Mouse (Mus musculus): ENCODE measurements at regions not wholly inside any gene's neighbourhood (a gene's known extent, or its start where the extent isn't known, plus 50 kb on each side); places are given as distances from the start of the nearest gene placed in this dataset.

DNA sequence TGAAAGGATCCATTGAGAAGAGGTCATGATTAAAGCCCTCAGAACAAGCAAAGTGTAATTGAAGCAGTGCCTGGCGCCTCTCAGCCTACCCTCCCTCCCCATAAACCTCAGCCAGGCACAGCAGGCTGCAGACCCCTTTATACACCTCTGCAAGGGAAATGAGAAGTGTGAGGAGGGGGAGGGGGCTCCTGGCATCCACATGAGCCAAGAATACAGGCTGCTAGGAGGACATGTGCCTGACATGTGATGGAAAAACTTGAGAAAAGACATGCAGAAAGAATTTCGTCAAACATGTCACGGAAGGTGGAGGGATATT is 198.4 kb upstream of the Cdh11 start:
- H3K4me1 ChIP-seq (ENCODE audit: insufficient read depth, low read length): peaks cover 8% of the 10 kb centered on the region
- H3K4me3 ChIP-seq (ENCODE audit: low read length): no peak overlapping the region
- no peaks in the 10 kb centered on the region for H3K27me3 ChIP-seq (ENCODE audit: insufficient read depth, low read length)
- no peak overlapping the region for H3K27ac ChIP-seq (ENCODE audit: low read length)
- peak; percentile 76 for ATAC-seq (ENCODE audit: low FRiP score, low TSS enrichment)
- no peak overlapping the region for H3K4me2 ChIP-seq (replicated peaks; ENCODE audit: low read depth, low read length)
- H3K36me3 ChIP-seq (ENCODE audit: insufficient read depth, low read length): no peaks in the 10 kb centered on the region
- H3K9me3 ChIP-seq (ENCODE audit: low read length): no peaks in the 10 kb centered on the region
- no peak overlapping the region for H3K9ac ChIP-seq (replicated peaks; ENCODE audit: low read length)
- 48% methylated on average over 3 of the region's 3 CpGs for WGBS

DNA sequence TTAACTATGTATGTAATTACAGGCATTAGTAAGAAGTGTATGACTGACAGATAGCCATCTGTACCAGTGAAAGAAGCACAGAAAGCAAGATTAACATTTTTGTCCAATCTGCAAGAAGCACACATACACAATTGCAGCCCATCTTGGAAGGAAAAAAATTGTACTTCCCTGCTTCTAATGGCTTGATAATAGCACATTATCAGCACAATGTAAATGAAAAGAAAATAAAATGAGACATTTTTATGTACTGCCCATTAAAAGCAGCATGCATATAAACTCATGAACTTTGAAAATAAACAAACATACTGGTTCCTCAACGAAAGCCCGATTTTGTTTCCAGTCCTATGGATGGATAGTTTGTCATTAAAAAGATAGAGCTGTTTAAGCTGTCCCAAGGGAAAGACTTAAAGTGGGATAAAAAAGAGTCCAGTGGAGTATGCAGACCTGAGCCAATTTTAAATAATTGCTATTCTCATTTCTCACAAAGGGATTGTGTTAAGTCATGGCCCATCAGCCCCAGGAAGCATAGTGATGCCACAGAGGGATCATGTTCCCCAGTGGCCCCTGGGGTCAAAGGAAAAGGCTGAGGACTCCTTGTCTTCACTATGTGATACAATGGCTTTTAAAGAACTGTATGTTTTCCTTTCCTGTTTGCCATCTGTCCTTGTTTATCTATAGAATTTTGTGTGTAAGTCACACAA is 222.0 kb upstream of the Cdh11 start:
- no peak overlapping the region for H3K4me3 ChIP-seq (ENCODE audit: low read length)
- peak; percentile 91 for ATAC-seq (ENCODE audit: low FRiP score, low TSS enrichment)
- no peaks in the 10 kb centered on the region for H3K36me3 ChIP-seq (ENCODE audit: insufficient read depth, low read length)
- no peaks in the 10 kb centered on the region for H3K27me3 ChIP-seq (ENCODE audit: insufficient read depth, low read length)
- 29% methylated on average over 2 of the region's 2 CpGs for WGBS
- H3K27ac ChIP-seq (ENCODE audit: low read length): no peak overlapping the region; the same call in 1 of the 2 replicates
- H3K4me1 ChIP-seq (ENCODE audit: insufficient read depth, low read length): no peaks in the 10 kb centered on the region
- H3K4me2 ChIP-seq (replicated peaks; ENCODE audit: low read depth, low read length): no peak overlapping the region
- no peak overlapping the region for H3K9ac ChIP-seq (replicated peaks; ENCODE audit: low read length)
- no peaks in the 10 kb centered on the region for H3K9me3 ChIP-seq (ENCODE audit: low read length)

DNA sequence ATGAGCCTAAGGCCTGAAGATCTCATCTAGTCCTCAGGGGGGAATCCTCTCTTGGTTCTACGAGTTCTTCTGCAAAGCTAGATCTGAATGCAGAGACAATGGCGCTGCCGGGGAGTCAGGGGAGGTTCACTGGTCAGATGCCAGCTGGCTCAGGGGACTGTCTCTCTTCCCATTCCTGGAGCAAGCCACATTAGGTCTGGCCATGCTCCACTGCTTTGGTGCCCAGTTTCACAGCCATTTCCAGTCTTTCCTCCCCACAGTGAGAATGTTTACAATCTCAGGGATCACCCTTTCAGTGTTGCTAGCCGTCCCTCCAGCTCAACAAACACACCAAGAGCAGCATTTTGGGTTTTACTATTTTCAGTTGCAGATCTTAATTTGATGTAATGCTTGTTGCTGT is 233.7 kb upstream of the Cdh11 start:
- ATAC-seq (ENCODE audit: low FRiP score, low TSS enrichment): peak; percentile 49; the same call in 1 of the 2 replicates
- WGBS: 46% methylated on average over 4 of the region's 4 CpGs
- H3K27ac ChIP-seq (ENCODE audit: low read length): no peak overlapping the region
- H3K27me3 ChIP-seq (ENCODE audit: insufficient read depth, low read length): no peaks in the 10 kb centered on the region
- no peaks in the 10 kb centered on the region for H3K9me3 ChIP-seq (ENCODE audit: low read length)
- no peaks in the 10 kb centered on the region for H3K36me3 ChIP-seq (ENCODE audit: insufficient read depth, low read length)
- H3K9ac ChIP-seq (replicated peaks; ENCODE audit: low read length): no peak overlapping the region
- H3K4me1 ChIP-seq (ENCODE audit: insufficient read depth, low read length): no peaks in the 10 kb centered on the region
- H3K4me2 ChIP-seq (replicated peaks; ENCODE audit: low read depth, low read length): no peak overlapping the region
- no peak overlapping the region for H3K4me3 ChIP-seq (ENCODE audit: low read length)

DNA sequence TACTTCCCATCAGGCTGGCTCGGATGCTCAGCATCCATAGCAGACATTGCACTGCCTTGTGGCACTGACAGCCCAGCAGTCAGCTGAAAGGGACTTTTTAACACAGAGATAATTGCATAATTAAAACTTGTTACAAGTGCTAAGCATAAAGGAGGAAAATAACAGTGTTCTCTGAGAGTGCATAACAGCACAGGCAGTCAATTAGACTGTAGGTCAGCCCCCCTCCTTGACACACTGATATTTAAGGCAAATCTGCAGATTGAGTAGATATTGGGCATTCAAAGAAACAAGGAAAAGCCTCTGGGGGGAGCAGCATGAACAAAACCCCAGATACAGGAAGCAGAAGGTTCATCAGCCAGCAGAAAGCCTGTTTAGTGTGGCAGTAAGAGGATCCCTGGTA is 237.8 kb upstream of the Cdh11 start:
- no peaks in the 10 kb centered on the region for H3K27me3 ChIP-seq (ENCODE audit: insufficient read depth, low read length)
- 83% methylated on average over 1 of the region's 1 CpGs for WGBS
- H3K9ac ChIP-seq (replicated peaks; ENCODE audit: low read length): no peak overlapping the region
- no peak overlapping the region for H3K4me2 ChIP-seq (replicated peaks; ENCODE audit: low read depth, low read length)
- no peak overlapping the region for H3K4me3 ChIP-seq (ENCODE audit: low read length)
- H3K4me1 ChIP-seq (ENCODE audit: insufficient read depth, low read length): no peaks in the 10 kb centered on the region
- H3K27ac ChIP-seq (ENCODE audit: low read length): no peak overlapping the region
- no peak for ATAC-seq (ENCODE audit: low FRiP score, low TSS enrichment)
- H3K36me3 ChIP-seq (ENCODE audit: insufficient read depth, low read length): no peaks in the 10 kb centered on the region
- no peaks in the 10 kb centered on the region for H3K9me3 ChIP-seq (ENCODE audit: low read length)

DNA sequence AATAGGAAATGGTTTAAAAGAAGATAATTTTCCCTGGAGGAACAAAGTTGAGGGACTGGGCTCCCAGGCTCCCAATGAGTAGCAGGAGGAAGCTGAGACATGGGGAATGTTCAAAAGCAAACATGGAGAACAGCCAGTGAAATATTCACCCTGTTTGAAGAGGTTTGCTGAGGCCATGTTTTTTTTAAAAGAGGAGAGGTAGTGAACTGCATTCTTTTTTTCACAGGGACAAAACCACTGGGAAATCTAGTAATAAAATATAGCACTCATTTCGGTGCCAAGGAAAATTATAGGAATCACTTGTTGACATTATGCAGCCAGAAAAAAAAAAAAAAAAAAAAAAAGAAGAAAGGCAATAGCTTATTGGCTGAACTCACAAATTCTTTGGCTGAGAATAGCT is 246.3 kb upstream of the Cdh11 start:
- no peak overlapping the region for H3K4me3 ChIP-seq (ENCODE audit: low read length)
- no peaks in the 10 kb centered on the region; the same call in 1 of the 2 replicates for H3K4me1 ChIP-seq (ENCODE audit: insufficient read depth, low read length)
- no peaks in the 10 kb centered on the region for H3K9me3 ChIP-seq (ENCODE audit: low read length)
- no peaks in the 10 kb centered on the region for H3K27me3 ChIP-seq (ENCODE audit: insufficient read depth, low read length)
- peak; percentile 31; the same call in 1 of the 2 replicates for ATAC-seq (ENCODE audit: low FRiP score, low TSS enrichment)
- no peak overlapping the region for H3K9ac ChIP-seq (replicated peaks; ENCODE audit: low read length)
- 54% methylated on average over 1 of the region's 1 CpGs for WGBS
- no peaks in the 10 kb centered on the region for H3K36me3 ChIP-seq (ENCODE audit: insufficient read depth, low read length)
- no peak overlapping the region for H3K4me2 ChIP-seq (replicated peaks; ENCODE audit: low read depth, low read length)
- H3K27ac ChIP-seq (ENCODE audit: low read length): no peak overlapping the region

DNA sequence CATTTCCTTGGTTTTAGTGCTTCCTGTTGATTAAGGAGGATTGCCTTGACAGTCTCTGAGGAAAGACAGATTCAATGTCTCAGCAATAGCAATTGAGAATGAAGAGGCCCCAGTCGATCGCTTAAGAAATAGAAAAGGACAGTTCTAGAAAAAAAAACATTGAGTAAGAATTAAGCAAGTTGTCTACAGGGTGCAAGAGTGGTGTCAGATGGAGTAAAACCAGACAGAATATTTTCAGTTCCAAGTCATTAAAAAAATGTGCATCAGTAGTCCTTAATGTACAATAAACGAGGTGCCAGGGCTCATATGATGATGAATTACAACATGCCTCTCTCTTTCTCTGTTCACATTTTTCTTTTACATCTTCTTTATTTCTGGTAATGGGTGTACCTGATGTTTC is 248.5 kb upstream of the Cdh11 start:
- no peak overlapping the region for H3K9ac ChIP-seq (replicated peaks; ENCODE audit: low read length)
- H3K4me2 ChIP-seq (replicated peaks; ENCODE audit: low read depth, low read length): no peak overlapping the region
- ATAC-seq (ENCODE audit: low FRiP score, low TSS enrichment): no peak
- no peaks in the 10 kb centered on the region for H3K27me3 ChIP-seq (ENCODE audit: insufficient read depth, low read length)
- no peaks in the 10 kb centered on the region for H3K36me3 ChIP-seq (ENCODE audit: insufficient read depth, low read length)
- H3K9me3 ChIP-seq (ENCODE audit: low read length): no peaks in the 10 kb centered on the region
- no peaks in the 10 kb centered on the region; the same call in 1 of the 2 replicates for H3K4me1 ChIP-seq (ENCODE audit: insufficient read depth, low read length)
- H3K27ac ChIP-seq (ENCODE audit: low read length): no peak overlapping the region
- no peak overlapping the region for H3K4me3 ChIP-seq (ENCODE audit: low read length)
- WGBS: 27% methylated on average over 3 of the region's 3 CpGs

DNA sequence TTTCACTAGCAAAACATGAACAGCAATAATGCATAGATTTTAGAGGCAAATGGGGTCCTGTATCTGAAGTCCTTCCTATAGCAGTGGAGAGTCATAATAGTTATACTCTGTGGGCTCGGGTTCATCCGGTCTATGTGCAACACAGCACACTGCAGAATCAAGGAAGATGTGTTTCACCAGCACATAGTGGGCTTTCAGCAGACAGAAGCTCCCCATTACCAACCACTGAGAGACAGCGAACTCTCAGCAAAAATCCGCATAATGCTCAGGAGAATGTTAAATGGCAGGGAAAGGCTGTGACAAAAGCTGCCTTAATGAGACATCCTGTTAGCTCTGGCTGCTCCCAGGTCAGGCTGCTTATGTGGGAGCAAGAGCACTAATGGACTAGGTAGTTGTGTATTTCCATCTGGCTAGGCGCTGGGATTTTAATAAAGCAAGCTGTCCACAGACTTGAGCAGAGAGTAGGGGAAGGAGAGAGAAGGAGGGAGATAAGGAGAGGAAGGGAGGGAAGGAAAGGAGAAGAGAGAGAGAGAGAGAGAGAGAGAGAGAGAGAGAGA is 286.7 kb upstream of the Cdh11 start:
- H3K9ac ChIP-seq (replicated peaks; ENCODE audit: low read length): no peak overlapping the region
- no peak overlapping the region for H3K27ac ChIP-seq (ENCODE audit: low read length)
- H3K9me3 ChIP-seq (ENCODE audit: low read length): no peaks in the 10 kb centered on the region
- ATAC-seq (ENCODE audit: low FRiP score, low TSS enrichment): no peak
- no peak overlapping the region for H3K4me2 ChIP-seq (replicated peaks; ENCODE audit: low read depth, low read length)
- WGBS: 85% methylated on average over 5 of the region's 5 CpGs
- no peak overlapping the region for H3K4me3 ChIP-seq (ENCODE audit: low read length)
- H3K36me3 ChIP-seq (ENCODE audit: insufficient read depth, low read length): no peaks in the 10 kb centered on the region
- H3K27me3 ChIP-seq (ENCODE audit: insufficient read depth, low read length): no peaks in the 10 kb centered on the region
- H3K4me1 ChIP-seq (ENCODE audit: insufficient read depth, low read length): no peaks in the 10 kb centered on the region

DNA sequence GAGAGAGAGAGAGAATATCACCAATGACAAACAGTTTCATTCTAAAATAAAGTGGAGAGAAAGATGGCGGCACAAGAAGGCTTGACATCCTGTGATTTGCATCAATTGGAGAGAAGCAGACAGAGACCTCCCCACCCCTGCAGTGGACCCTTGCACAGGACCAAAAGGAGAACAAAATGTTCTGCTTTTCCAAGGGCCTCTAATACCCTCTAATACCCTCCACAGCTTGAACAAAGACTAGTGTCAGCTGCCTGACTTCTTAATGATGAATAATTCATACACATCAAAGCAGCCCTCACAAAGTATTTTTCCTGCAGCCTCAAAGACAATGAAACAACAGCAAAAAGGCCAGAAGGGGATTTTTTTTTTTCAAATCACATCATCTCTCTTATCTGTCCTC is 287.2 kb upstream of the Cdh11 start:
- H3K4me3 ChIP-seq (ENCODE audit: low read length): no peak overlapping the region
- 88% methylated on average over 1 of the region's 1 CpGs for WGBS
- H3K4me2 ChIP-seq (replicated peaks; ENCODE audit: low read depth, low read length): no peak overlapping the region
- no peaks in the 10 kb centered on the region for H3K4me1 ChIP-seq (ENCODE audit: insufficient read depth, low read length)
- no peaks in the 10 kb centered on the region for H3K27me3 ChIP-seq (ENCODE audit: insufficient read depth, low read length)
- no peak overlapping the region for H3K9ac ChIP-seq (replicated peaks; ENCODE audit: low read length)
- no peak for ATAC-seq (ENCODE audit: low FRiP score, low TSS enrichment)
- no peaks in the 10 kb centered on the region for H3K36me3 ChIP-seq (ENCODE audit: insufficient read depth, low read length)
- no peaks in the 10 kb centered on the region for H3K9me3 ChIP-seq (ENCODE audit: low read length)
- no peak overlapping the region for H3K27ac ChIP-seq (ENCODE audit: low read length)

DNA sequence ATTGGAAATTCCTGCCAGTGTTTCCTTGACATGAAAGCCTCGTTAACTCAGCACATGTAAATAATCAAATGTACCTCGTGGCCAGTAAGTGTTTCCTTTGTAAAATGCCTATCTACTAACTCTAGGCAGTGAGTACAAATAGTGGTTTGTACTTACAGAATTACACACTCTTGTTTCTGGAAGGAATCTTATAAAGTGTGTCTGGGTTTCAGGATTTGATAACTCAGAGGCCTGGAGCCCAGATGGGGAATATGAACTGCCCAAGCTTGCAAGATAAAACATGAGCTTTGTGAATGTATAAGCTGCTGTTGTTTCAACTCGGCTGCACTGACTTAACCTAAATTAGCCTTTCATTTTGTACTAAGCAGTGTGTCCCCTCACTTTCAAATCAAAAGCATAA is 293.1 kb upstream of the Cdh11 start:
- Histone ChIP-seq H3K9ac (replicated peaks; ENCODE audit: low read length) (no peak overlapping the region), H3K27me3 (ENCODE audit: insufficient read depth, low read length) (no peaks in the 10 kb centered on the region), H3K36me3 (ENCODE audit: insufficient read depth, low read length) (no peaks in the 10 kb centered on the region), H3K9me3 (ENCODE audit: low read length) (no peaks in the 10 kb centered on the region), H3K27ac (ENCODE audit: low read length) (no peak overlapping the region), H3K4me1 (ENCODE audit: insufficient read depth, low read length) (no peaks in the 10 kb centered on the region), H3K4me2 (replicated peaks; ENCODE audit: low read depth, low read length) (no peak overlapping the region), H3K4me3 (ENCODE audit: low read length) (no peak overlapping the region)
- 32% methylated on average over 3 of the region's 3 CpGs for WGBS
- ATAC-seq (ENCODE audit: low FRiP score, low TSS enrichment): no peak

DNA sequence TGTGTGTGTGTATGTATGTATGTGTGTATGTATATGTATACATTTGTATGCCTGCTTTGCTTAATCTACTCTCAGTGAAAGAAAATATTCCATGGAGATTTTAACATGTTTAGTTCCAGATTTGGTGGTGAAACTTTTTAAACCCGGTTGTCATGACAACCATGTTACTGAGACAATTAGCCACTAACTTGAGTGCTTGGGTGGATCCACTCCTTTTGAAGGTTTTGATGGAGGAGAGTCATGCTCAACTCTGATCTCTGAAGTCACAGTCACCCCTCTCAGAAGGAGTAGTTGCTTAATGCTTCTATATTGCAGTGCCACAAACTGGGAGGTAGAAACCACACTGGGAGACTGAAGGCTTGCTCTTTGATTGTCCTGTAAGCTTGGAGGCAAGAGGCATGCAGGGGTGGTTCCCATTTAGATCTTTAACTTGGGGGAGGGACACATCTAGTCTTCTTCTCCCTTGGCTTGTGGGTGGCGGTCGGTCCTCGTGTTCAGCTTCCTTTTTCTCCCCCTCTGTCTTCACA is 301.6 kb upstream of the Cdh11 start:
- H3K9me3 ChIP-seq (ENCODE audit: low read length): no peaks in the 10 kb centered on the region
- no peaks in the 10 kb centered on the region for H3K36me3 ChIP-seq (ENCODE audit: insufficient read depth, low read length)
- H3K4me3 ChIP-seq (ENCODE audit: low read length): no peak overlapping the region
- WGBS: 64% methylated on average over 4 of the region's 4 CpGs
- H3K4me2 ChIP-seq (replicated peaks; ENCODE audit: low read depth, low read length): no peak overlapping the region
- no peaks in the 10 kb centered on the region for H3K4me1 ChIP-seq (ENCODE audit: insufficient read depth, low read length)
- no peaks in the 10 kb centered on the region for H3K27me3 ChIP-seq (ENCODE audit: insufficient read depth, low read length)
- ATAC-seq (ENCODE audit: low FRiP score, low TSS enrichment): no peak
- no peak overlapping the region for H3K9ac ChIP-seq (replicated peaks; ENCODE audit: low read length)
- H3K27ac ChIP-seq (ENCODE audit: low read length): no peak overlapping the region
